Mouse (Mus musculus) embryonic stem cell, embryonic (primary cell): ENCODE results near the gene Acvr2b.

Experiments used
- CTCF ChIA-PET, 4 experiments: fragments of 300-600 bp in 2 of 4; fragments of 350-600 bp in 2 of 4; sonication (Branson Sonifier 250); formaldehyde crosslinking; loops; one replicate each; lab custom pipeline; 2022; ENCODE audit warnings: inconsistent platforms in 2 of 4; lab: Charles Lee
- POLR2A ChIA-PET, 4 experiments: fragments of 300-600 bp in 2 of 4; fragments of 350-600 bp in 2 of 4; sonication (Branson Sonifier 250); formaldehyde crosslinking; loops; one replicate each; lab custom pipeline; 2022; ENCODE audit warnings: antibody characterized with exemption in 4 of 4, inconsistent platforms in 1 of 4; lab: Charles Lee

Acvr2b gene

GRCm38 (mm10) chr9:119435855-119436254 lies 33.9 kb downstream of the Acvr2b start:
- CTCF ChIA-PET: interaction anchor here in 1 of 4 experiments (1.3 kb wide), 1 partner anchor 84 kb away, joined by 5 read pairs; no protein-coding TSS in a partner anchor
- POLR2A ChIA-PET: interaction anchor here in 2 of 4 experiments (0.8 to 1.9 kb wide), 6 partner anchors 9 to 697 kb away, joined by 3 to 7 read pairs (median 4); partner anchors contain the start of genes Exog (in 1 of the 2), Myd88 (in 1 of the 2) and Oxsr1 (in 1 of the 2)

GRCm38 (mm10) chr9:119438065-119438464 lies 36.1 kb downstream of the Acvr2b start:
- CTCF ChIA-PET: no interaction called here
- POLR2A ChIA-PET: interaction anchor here in 2 of 4 experiments (0.6 to 1.5 kb wide), 3 partner anchors 82 to 340 kb away, joined by 3 read pairs; no protein-coding TSS in a partner anchor

- ChIA-PET POLR2A (interaction anchor here in 3 of 4 experiments (0.7 to 1.5 kb wide), 8 partner anchors 8 to 340 kb away, joined by 3 to 6 read pairs (median 3); no protein-coding TSS in a partner anchor), CTCF (interaction anchor here in 2 of 4 experiments (0.8 to 1.4 kb wide), 3 partner anchors 9 to 56 kb away, joined by 3 to 6 read pairs (median 3); no protein-coding TSS in a partner anchor)
These were observed 36.6 kb downstream of the Acvr2b start for GRCm38 (mm10) chr9:119438498-119439000.

- CTCF ChIA-PET: interaction anchor here (0.5 to 2.6 kb wide), 33 partner anchors 8 to 385 kb away, joined by 3 to 12 read pairs (median 4); partner anchors contain the start of gene Acvr2b (in 2 of the 4)
- POLR2A ChIA-PET: interaction anchor here (0.6 to 2.2 kb wide), 28 partner anchors 9 to 533 kb away, joined by 3 to 12 read pairs (median 4); partner anchors contain the start of genes Acaa1a (in 1 of the 4), Acaa1b (in 1 of the 4), Acvr2b (in 1 of the 4) and Myd88 (in 1 of the 4)
These were observed 43.0 kb downstream of the Acvr2b start, which contains the start of gene Exog for GRCm38 (mm10) chr9:119444738-119445429. Exog (plus strand) TSS chr9:119444943.

GRCm38 (mm10) chr9:119445737-119446136 lies 43.8 kb downstream of the Acvr2b start:
- ChIA-PET POLR2A (interaction anchor here in 3 of 4 experiments (0.9 to 2.2 kb wide), 14 partner anchors 8 to 123 kb away, joined by 3 to 8 read pairs (median 4); partner anchors contain the start of gene Oxsr1 (in 1 of the 3)), CTCF (interaction anchor here in 2 of 4 experiments (0.9 to 2.6 kb wide), 6 partner anchors 7 to 135 kb away, joined by 3 to 12 read pairs (median 4); no protein-coding TSS in a partner anchor)

- ChIA-PET POLR2A (interaction anchor here in 3 of 4 experiments (0.6 to 2.3 kb wide), 4 partner anchors 9 to 547 kb away, joined by 3 to 12 read pairs (median 5); partner anchors contain the start of gene Exog (in 1 of the 3)), CTCF (interaction anchor here in 2 of 4 experiments (0.7 to 1.2 kb wide), 2 partner anchors 125 to 163 kb away, joined by 3 to 12 read pairs; no protein-coding TSS in a partner anchor)
These were observed 54.0 kb downstream of the Acvr2b start for GRCm38 (mm10) chr9:119455967-119456366.

GRCm38 (mm10) chr9:119457122-119457521 lies 55.2 kb downstream of the Acvr2b start:
- CTCF ChIA-PET: interaction anchor here in 2 of 4 experiments (0.5 to 2.2 kb wide), 3 partner anchors 12 to 1113 kb away, joined by 3 to 5 read pairs (median 4); partner anchors contain the start of gene Exog (in 1 of the 2)
- POLR2A ChIA-PET: interaction anchor here in 3 of 4 experiments (1.0 to 2.3 kb wide), 4 partner anchors 12 to 55 kb away, joined by 3 to 7 read pairs (median 3); partner anchors contain the start of genes Exog (in 2 of the 3) and Acvr2b (in 1 of the 3)

GRCm38 (mm10) chr9:119460410-119460809 lies 58.5 kb downstream of the Acvr2b start:
- ChIA-PET POLR2A (interaction anchor here (0.5 to 1.4 kb wide), 6 partner anchors 9 to 291 kb away, joined by 3 to 5 read pairs (median 4); partner anchors contain the start of gene Acvr2b (in 1 of the 4)), CTCF (interaction anchor here (0.5 to 2.4 kb wide), 75 partner anchors 8 to 938 kb away, joined by 3 to 31 read pairs (median 4); partner anchors contain the start of genes Exog (in 3 of the 4), Acvr2b (in 1 of the 4), Gorasp1 (in 1 of the 4) and Myd88 (in 1 of the 4))

- ChIA-PET POLR2A (interaction anchor here in 1 of 4 experiments (0.6 to 1.1 kb wide), 2 partner anchors 17 to 75 kb away, joined by 3 to 5 read pairs; no protein-coding TSS in a partner anchor), CTCF (interaction anchor here (0.6 to 1.6 kb wide), 11 partner anchors 20 to 544 kb away, joined by 3 to 12 read pairs (median 4); partner anchors contain the start of gene Exog (in 1 of the 4))
These were observed 63.1 kb downstream of the Acvr2b start for GRCm38 (mm10) chr9:119465056-119465455.

- ChIA-PET CTCF (interaction anchor here (0.5 to 1.6 kb wide), 16 partner anchors 21 to 545 kb away, joined by 3 to 12 read pairs (median 4); partner anchors contain the start of gene Exog (in 1 of the 4)), POLR2A (interaction anchor here in 1 of 4 experiments (1.1 kb wide), 1 partner anchor 75 kb away, joined by 5 read pairs; no protein-coding TSS in a partner anchor)
These were observed 63.7 kb downstream of the Acvr2b start for GRCm38 (mm10) chr9:119465595-119465994.

- ChIA-PET CTCF (interaction anchor here in 1 of 4 experiments (0.9 to 1.0 kb wide), 2 partner anchors 9 to 111 kb away, joined by 3 to 4 read pairs; no protein-coding TSS in a partner anchor), POLR2A (interaction anchor here in 1 of 4 experiments (0.6 to 0.7 kb wide), 2 partner anchors 88 to 419 kb away, joined by 3 to 4 read pairs; no protein-coding TSS in a partner anchor)
These were observed 67.9 kb downstream of the Acvr2b start for GRCm38 (mm10) chr9:119469691-119470353.

- ChIA-PET CTCF (interaction anchor here in 2 of 4 experiments (1.2 to 1.6 kb wide), 4 partner anchors 12 to 279 kb away, joined by 3 to 4 read pairs (median 4); no protein-coding TSS in a partner anchor), POLR2A (interaction anchor here in 2 of 4 experiments (0.6 to 1.5 kb wide), 3 partner anchors 12 to 1366 kb away, joined by 3 to 12 read pairs (median 4); no protein-coding TSS in a partner anchor)
These were observed 70.5 kb downstream of the Acvr2b start for GRCm38 (mm10) chr9:119472412-119472918.

- CTCF ChIA-PET: interaction anchor here in 3 of 4 experiments (0.5 to 1.6 kb wide), 5 partner anchors 12 to 278 kb away, joined by 3 to 4 read pairs (median 4); no protein-coding TSS in a partner anchor
- POLR2A ChIA-PET: interaction anchor here in 1 of 4 experiments (1.5 kb wide), 1 partner anchor 12 kb away, joined by 4 read pairs; no protein-coding TSS in a partner anchor
These were observed 71.1 kb downstream of the Acvr2b start for GRCm38 (mm10) chr9:119473011-119473410.

- POLR2A ChIA-PET: interaction anchor here in 1 of 4 experiments (0.7 kb wide), 1 partner anchor 9 kb away, joined by 3 read pairs; no protein-coding TSS in a partner anchor
- CTCF ChIA-PET: interaction anchor here in 1 of 4 experiments (1.2 to 1.5 kb wide), 3 partner anchors 13 to 278 kb away, joined by 3 to 4 read pairs (median 4); no protein-coding TSS in a partner anchor
These were observed 71.8 kb downstream of the Acvr2b start for GRCm38 (mm10) chr9:119473608-119474164.

- ChIA-PET POLR2A (interaction anchor here in 1 of 4 experiments (0.7 kb wide), 1 partner anchor 474 kb away, joined by 6 read pairs; no protein-coding TSS in a partner anchor), CTCF (interaction anchor here in 3 of 4 experiments (0.6 to 1.6 kb wide), 4 partner anchors 14 to 1095 kb away, joined by 3 to 7 read pairs (median 3); no protein-coding TSS in a partner anchor)
These were observed 73.0 kb downstream of the Acvr2b start for GRCm38 (mm10) chr9:119474717-119475611.
